Mouse (Mus musculus) thymus, postnatal 0 days (tissue): ENCODE results near the gene Hexim2. TPM values are rescaled to one million over a fixed set of nuclear protein-coding genes. Genes with fewer than 3 reads are reported as not detected.

Experiments
- DNase-seq: peaks from one replicate; pipeline ENCODE4 v3.0.0-alpha.2; 2015; ENCODE audit warnings: low spot score
- polyA plus RNA-seq: library from polyadenylated mRNA; unstranded; fragments of >200 nt; fragmentation: Nextera tagmentation; extraction: Ambion mirVana; gene quantifications from 2 replicates; pipeline ENCODE4 v1.2.1, GENCODE M21; 2015

Hexim2 gene
- polyA plus RNA-seq, 1 experiment from 2014 or later, result 8.9 TPM

GRCm38 (mm10) chr11:103172392-103173040, 40.3 kb downstream of the Hexim2 start:
- DNase-seq, result no peak

GRCm38 (mm10) chr11:103173041-103173770, 41.0 kb downstream of the Hexim2 start:
- DNase-seq, result no peak

GRCm38 (mm10) chr11:103173771-103174344, 41.6 kb downstream of the Hexim2 start:
- no peak for DNase-seq

GRCm38 (mm10) chr11:103174411-103174832, 42.2 kb downstream of the Hexim2 start:
- no peak for DNase-seq

- peak; percentile 97 for DNase-seq
These were observed 42.7 kb downstream of the Hexim2 start for GRCm38 (mm10) chr11:103174891-103175391.

GRCm38 (mm10) chr11:103175688-103176442, 43.6 kb downstream of the Hexim2 start:
- DNase-seq, result no peak

GRCm38 (mm10) chr11:103176510-103176909, 44.3 kb downstream of the Hexim2 start:
- no peak for DNase-seq

- no peak for DNase-seq
These were observed 45.0 kb downstream of the Hexim2 start for GRCm38 (mm10) chr11:103177216-103177615.

- DNase-seq, result no peak
These were observed 45.7 kb downstream of the Hexim2 start for GRCm38 (mm10) chr11:103177815-103178485.

GRCm38 (mm10) chr11:103178748-103179147, 46.5 kb downstream of the Hexim2 start:
- no peak for DNase-seq

- DNase-seq, result no peak
These were observed 48.2 kb downstream of the Hexim2 start for GRCm38 (mm10) chr11:103180426-103180825.

- no peak for DNase-seq
These were observed 49.1 kb downstream of the Hexim2 start for GRCm38 (mm10) chr11:103181349-103181748.

- DNase-seq, result no peak
These were observed 49.7 kb downstream of the Hexim2 start for GRCm38 (mm10) chr11:103181911-103182310.

GRCm38 (mm10) chr11:103184891-103185290, 52.7 kb downstream of the Hexim2 start:
- peak; percentile 54 for DNase-seq

Other genes starting within 250 kb of the Hexim2 start
- gene Fam187a, start 247.3 kb upstream of the Hexim2 start, polyA plus RNA-seq, result not detected in 2 replicates
- gene Gfap, start 231.5 kb upstream of the Hexim2 start, polyA plus RNA-seq, result 0.84 and 0.92 TPM in 2 replicates
- 7.5 and 8.4 TPM in 2 replicates for gene Kif18b, start 207.3 kb upstream of the Hexim2 start, polyA plus RNA-seq
- gene C1ql1, start 185.7 kb upstream of the Hexim2 start, polyA plus RNA-seq, result 0.12 TPM in 1 of 2 replicates, not detected in the other
- gene Nmt1, start 104.2 kb upstream of the Hexim2 start, polyA plus RNA-seq, result 81.6 and 85.6 TPM in 2 replicates
- 31.3 and 39.8 TPM in 2 replicates for gene Dcakd, start 104.1 kb upstream of the Hexim2 start, polyA plus RNA-seq
- gene Plcd3, start 30.8 kb upstream of the Hexim2 start, polyA plus RNA-seq, result 1.2 and 1.3 TPM in 2 replicates
- 22.0 and 23.5 TPM in 2 replicates for gene Acbd4, start 30.7 kb upstream of the Hexim2 start, polyA plus RNA-seq
- 4.9 and 5.9 TPM in 2 replicates for gene Hexim1, start 16.2 kb upstream of the Hexim2 start, polyA plus RNA-seq
- 56.9 and 59.8 TPM in 2 replicates for gene Fmnl1, start 38.7 kb downstream of the Hexim2 start, polyA plus RNA-seq
- gene 1700023F06Rik, start 76.1 kb downstream of the Hexim2 start, polyA plus RNA-seq, result 0.56 and 0.93 TPM in 2 replicates
- gene Spata32, start 86.0 kb downstream of the Hexim2 start, polyA plus RNA-seq, result not detected in 2 replicates
- 7.1 and 7.6 TPM in 2 replicates for gene Map3k14, start 135.0 kb downstream of the Hexim2 start, polyA plus RNA-seq
- 20.0 and 20.4 TPM in 2 replicates for gene Arhgap27, start 231.3 kb downstream of the Hexim2 start, polyA plus RNA-seq